Mouse (Mus musculus): ENCODE data around the gene Rere.

DNA sequence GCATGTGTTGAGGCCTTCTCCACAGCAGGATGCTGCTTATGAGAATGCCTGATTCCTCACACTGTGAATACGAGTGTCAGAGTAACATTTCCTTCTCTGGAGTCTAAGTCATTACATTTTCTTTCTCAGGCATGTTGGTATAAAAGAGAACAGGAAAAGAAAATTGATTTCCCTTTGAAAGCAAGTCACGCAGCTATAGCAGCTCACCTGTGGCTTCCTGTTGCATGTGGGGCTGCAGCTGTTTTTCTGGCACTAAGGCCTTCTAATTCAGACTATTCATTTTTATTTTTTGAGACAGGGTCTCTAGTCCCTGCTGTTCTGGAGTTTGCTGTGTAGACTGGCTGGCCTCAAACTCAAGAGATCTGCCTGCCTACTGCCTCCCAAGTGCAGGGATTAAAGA is 117.6 kb downstream of the Rere start:
- TF ChIP-seq CTCF (IDR thresholded peaks at IDR 0.05; ENCODE audit: insufficient read depth, low read length), result no peak
- no peak for TF ChIP-seq POLR2A (IDR thresholded peaks at IDR 0.05; ENCODE audit: borderline replicate concordance, extremely low read depth, low read depth, low read length)
